Mouse (Mus musculus) ovary, postnatal 10 days (tissue): ENCODE results near the gene Gm6685.
"Not testable (repeated sequence)": the region's sequence is repeated elsewhere in the genome, so short reads cannot be mapped to it uniquely, and the experiment has no call there.

Experiments used
- DNase-seq: peaks from one replicate; pipeline ENCODE4 v3.0.0; 2022; ENCODE audit warnings: low spot score

Gene Gm6685

GRCm38 (mm10) chr11:28339224-28340150 lies at the start of gene Gm6685:
Gene Gm6685 (minus strand): TSS chr11:28339867.
- not testable (repeated sequence) for DNase-seq

DNA sequence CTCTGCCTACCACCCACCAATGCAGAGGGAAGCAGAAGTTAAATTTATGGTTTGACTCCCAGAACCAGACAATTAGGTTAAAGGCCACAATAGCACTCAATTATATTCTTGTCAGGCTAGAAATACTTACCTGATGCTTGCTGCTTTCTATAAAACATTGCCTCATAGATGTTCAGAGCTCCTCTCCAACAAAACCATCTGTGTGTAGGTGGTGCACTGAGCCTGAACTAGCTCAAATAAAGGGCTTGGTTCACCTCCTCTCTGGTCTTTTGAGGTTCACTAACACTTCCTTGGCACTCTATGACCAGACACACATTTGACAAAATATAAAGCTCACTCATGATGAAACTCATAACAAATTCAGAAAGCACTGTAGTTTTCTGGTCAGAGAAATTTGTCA lies 36.2 kb upstream of the Gm6685 start:
- no peak for DNase-seq

GRCm38 (mm10) chr11:28374636-28375035 lies 35.0 kb upstream of the Gm6685 start:
- DNase-seq: no peak

DNA sequence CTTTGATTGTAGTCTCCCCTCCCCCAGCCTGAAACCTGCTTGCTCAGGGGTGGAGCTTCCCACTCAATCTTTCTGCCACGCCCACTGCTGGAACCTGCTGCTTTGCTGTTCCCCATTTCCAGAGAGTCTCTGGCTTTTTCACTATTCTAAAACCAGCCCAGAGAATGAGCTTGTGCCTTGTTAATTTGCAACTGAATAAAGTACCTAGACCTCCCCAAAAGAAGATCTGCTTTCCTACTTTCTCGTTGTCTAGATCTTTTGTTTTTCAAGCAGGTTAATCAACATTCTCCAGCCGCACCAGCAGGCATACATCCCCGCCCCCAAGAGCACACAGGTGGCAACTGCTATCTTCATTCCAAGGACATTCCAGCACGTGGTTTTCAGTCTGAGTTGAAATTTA lies 31.7 kb upstream of the Gm6685 start:
- not testable (repeated sequence) for DNase-seq

DNA sequence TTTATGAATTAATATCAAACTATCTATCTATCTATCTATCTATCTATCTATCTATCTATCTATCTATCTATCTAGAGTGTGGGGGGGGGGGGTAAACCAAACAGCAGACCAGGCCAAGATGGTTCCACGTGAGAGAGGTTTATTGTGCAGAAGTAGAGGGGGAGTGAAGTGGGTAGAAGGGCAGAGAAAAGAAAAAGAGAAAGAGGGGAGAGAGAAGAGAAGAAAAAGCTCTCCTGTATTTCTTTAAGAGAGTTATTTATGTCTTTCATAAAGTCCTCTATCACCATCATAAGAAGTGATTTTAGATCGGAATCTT lies 26.2 kb upstream of the Gm6685 start:
- no peak for DNase-seq

DNA sequence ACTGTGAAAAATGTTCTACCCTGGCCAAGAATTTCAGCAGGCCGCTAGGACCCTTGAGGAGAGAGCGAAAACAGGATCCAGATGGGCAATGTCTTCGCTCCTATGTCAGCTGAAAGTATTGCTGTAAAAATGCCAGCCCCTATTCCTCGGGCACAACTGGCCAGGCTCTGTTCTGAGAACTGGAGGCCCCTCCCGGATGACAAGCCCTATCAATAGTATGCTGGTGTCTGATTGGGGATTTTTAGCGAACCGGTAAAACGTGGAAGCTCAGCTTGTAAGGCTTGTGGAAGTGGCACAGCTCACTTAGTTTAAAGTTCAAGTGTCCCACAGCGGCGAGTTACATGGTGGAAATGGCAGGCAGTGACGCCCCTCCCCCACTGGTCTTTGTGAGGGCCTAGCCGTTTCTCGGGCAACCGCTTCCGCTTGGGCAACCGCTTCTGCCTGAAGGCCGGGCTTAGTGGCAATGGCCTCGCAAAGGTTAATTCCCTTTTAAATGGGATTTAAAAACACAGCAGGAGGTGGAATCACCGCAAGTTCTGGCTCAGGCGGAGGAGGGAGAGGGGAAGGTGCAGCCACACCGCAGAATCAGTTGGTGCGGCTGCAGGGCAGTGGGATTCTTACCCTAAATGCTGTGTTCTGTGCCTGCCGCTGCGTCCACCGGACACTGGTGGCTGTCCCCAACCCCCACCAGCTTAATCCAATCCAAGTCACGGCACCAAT lies 25.7 kb upstream of the Gm6685 start:
- DNase-seq: peak; percentile 42

DNA sequence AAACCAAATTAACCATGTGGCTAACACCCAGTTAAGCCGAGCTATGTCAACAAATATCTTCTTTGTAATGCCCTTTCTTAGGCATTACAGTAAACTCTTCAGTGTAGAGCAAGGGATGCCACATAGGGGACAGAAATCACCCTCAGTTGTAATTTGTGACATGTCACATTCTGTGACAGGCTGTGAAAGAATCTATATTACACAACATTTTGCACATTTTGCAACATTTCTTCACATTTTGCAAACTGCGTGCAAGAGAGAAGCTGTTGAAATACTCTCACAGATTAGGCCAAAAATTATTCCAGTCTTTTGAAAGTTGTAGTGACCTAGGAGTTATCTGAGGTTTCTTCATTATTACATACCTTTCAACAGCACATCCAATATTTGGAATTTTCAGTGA lies 3.8 kb upstream of the Gm6685 start:
- no peak for DNase-seq

- DNase-seq: no peak
These were observed 2.2 kb upstream of the Gm6685 start for GRCm38 (mm10) chr11:28341887-28342286.

- no peak for DNase-seq
These were observed 11.8 kb downstream of the Gm6685 start for GRCm38 (mm10) chr11:28327878-28328277.

DNA sequence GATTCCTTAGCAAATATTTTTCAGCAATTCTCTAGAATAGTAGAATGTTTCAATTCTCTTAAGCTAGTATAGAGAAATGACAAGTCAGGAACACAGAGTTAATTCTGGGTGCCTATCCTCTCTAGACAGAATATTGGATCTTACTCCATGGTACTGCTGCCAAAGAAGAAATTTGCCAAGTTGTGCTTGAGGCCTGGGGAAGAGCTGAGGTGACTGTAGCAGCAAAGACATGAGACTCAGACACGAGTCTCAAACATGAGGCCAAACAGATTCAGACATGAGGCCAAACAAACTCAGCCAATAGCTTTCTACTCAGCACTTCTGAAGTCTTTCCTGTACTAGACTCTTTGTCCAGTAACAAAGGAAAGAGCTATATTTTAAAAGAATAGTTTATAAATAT lies 26.3 kb downstream of the Gm6685 start:
- no peak for DNase-seq

GRCm38 (mm10) chr11:28307723-28308122 lies 31.9 kb downstream of the Gm6685 start:
- DNase-seq: no peak

- no peak for DNase-seq
These were observed 49.2 kb downstream of the Gm6685 start for GRCm38 (mm10) chr11:28290440-28290839.
